Mouse (Mus musculus) neural tube, embryonic 12.5 days (tissue): ENCODE measurements around the gene Kcnq1. TPM values are rescaled to one million over a fixed set of nuclear protein-coding genes. Genes with fewer than 3 reads are reported as not detected.

Experiments
- ATAC-seq: fragments of 200-750 bp; cut with Nextera tagmentation; 2 replicates; pipeline ENCODE4 v1.8.0; 2017; ENCODE audit warnings: low read depth, mild to moderate bottlenecking, moderate TSS enrichment, moderate library complexity; ENCODE audit not compliant: low FRiP score
- H3K27ac ChIP-seq: fragments of 300-500 bp; sonication (generic); 2 replicates; pipeline ENCODE4 v1.5.1; 2016
- H3K27me3 ChIP-seq: fragments of 300-500 bp; sonication (generic); replicated peaks from 2 replicates; pipeline ENCODE4 v1.6.1; 2016; ENCODE audit warnings: mild to moderate bottlenecking
- H3K36me3 ChIP-seq: fragments of 300-500 bp; sonication (generic); 2 replicates; pipeline ENCODE4 v1.6.1; 2016; ENCODE audit warnings: mild to moderate bottlenecking
- H3K4me1 ChIP-seq: fragments of 300-500 bp; sonication (generic); 2 replicates; pipeline ENCODE4 v1.6.1; 2016
- H3K4me2 ChIP-seq: fragments of 300-500 bp; sonication (generic); replicated peaks from 2 replicates; pipeline ENCODE4 v1.6.1; 2016; ENCODE audit warnings: mild to moderate bottlenecking
- H3K4me3 ChIP-seq: fragments of 300-500 bp; sonication (generic); 2 replicates; pipeline ENCODE4 v1.5.1; 2016
- H3K9ac ChIP-seq: fragments of 300-500 bp; sonication (generic); 2 replicates; pipeline ENCODE4 v1.6.1; 2016; ENCODE audit warnings: mild to moderate bottlenecking
- H3K9me3 ChIP-seq: fragments of 300-500 bp; sonication (generic); 2 replicates; pipeline ENCODE4 v1.6.1; 2016; ENCODE audit warnings: mild to moderate bottlenecking
- WGBS: fragments of 180-500 bp; shearing (Covaris S2); methylation state at CpG from one replicate; pipeline ENCODE4 v1.1.7; 2016; 5-methylcytosine and 5-hydroxymethylcytosine counted together
- polyA plus RNA-seq: library from polyadenylated mRNA; unstranded; fragments of >200 nt; fragmentation: Nextera tagmentation; extraction: Ambion mirVana; gene quantifications from 2 replicates; pipeline ENCODE4 v1.2.1, GENCODE M21; 2016

The Kcnq1 gene
- polyA plus RNA-seq, 1 experiment from 2014 or later: 0.99 TPM

DNA sequence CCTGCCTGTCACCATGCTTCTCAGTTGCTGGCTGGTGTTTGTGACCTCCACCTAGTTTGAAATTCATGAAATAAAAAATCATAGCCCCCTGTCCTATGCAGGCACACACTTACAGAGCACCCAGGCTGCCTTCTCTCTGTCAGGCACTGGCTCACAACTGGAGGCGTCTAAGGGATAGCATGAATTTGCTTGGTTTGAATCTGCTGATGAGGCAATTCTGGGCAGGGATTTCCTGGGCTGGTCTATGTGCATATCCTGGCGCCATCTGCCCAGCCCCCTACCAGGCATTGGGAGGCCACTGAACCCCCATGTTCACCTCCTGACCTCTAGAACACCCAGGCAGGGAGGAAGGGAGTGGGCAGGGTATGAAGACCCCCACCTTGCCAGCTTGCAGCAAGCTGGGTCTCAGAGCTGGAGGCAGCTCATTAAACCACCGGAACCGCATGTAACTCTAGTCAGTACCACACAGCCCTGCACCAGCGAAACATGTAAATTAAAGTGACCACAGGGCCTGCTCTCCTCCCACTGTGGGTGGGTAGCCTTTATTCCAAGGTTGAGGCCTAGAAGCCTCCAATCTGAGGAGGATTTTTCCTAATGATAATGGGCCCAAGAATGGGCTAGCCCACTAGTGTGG is 66.9 kb downstream of the Kcnq1 start:
- no peak overlapping the region for H3K27ac ChIP-seq
- no peaks in the 10 kb centered on the region for H3K36me3 ChIP-seq
- 0 out of 2 replicates have a peak, but pooled peaks cover 2% of the 10 kb centered on the region for H3K27me3 ChIP-seq
- ATAC-seq: no peak
- no peak overlapping the region for H3K9ac ChIP-seq
- H3K4me1 ChIP-seq: peaks cover 6% of the 10 kb centered on the region
- 74% methylated on average over 5 of the region's 5 CpGs for WGBS
- no peaks in the 10 kb centered on the region for H3K9me3 ChIP-seq
- H3K4me3 ChIP-seq: no peak overlapping the region
- no peak overlapping the region for H3K4me2 ChIP-seq

DNA sequence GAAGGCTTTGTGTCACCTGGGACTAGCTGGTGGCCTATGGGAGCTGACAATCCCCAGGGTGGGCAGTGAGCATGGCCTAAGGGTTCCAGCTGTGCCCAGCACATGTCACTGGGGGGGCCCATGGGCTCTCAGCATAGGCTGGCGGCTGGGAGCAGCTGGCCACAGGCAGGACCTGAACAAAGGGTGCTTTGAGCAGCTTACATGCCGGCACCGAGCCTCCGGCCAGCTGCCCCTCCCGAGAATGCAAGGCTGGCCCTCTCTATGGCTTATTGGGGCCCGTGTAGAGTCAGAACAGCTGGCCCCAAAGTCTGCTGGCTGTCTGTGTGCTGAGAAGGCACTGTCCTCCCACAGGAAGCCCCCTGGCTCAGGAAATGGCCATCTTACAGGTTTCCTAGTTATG is 68.5 kb downstream of the Kcnq1 start:
- no peak overlapping the region for H3K4me2 ChIP-seq
- no peak overlapping the region for H3K9ac ChIP-seq
- H3K27me3 ChIP-seq: 0 out of 2 replicates have a peak, but pooled peaks cover 2% of the 10 kb centered on the region
- no peaks in the 10 kb centered on the region for H3K36me3 ChIP-seq
- no peaks in the 10 kb centered on the region for H3K9me3 ChIP-seq
- no peak overlapping the region for H3K27ac ChIP-seq
- WGBS: 40% methylated on average over 6 of the region's 6 CpGs
- ATAC-seq: peak; percentile 65
- H3K4me3 ChIP-seq: no peak overlapping the region
- peaks cover 15% of the 10 kb centered on the region for H3K4me1 ChIP-seq

DNA sequence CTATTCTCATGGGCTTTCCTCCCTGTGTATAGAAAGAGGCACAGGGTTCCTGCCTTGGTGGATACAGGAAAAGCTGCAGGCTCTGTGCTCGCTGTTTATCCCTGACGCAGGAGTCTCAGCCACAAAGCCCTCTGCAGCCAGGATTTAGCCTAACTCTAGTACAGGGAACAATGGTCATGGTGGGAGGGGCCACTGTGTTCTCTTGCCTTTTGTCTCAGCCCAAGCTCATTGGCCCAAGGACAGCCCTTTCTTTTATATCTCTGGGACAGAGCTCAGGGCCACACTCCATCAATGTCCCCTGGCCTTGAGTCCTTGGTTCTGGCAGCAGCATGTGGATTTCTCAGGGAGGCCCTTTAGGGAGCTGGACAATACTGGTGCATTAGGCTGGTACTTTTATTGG is 72.7 kb downstream of the Kcnq1 start:
- H3K4me2 ChIP-seq: no peak overlapping the region
- 39% methylated on average over 2 of the region's 2 CpGs for WGBS
- H3K4me1 ChIP-seq: peaks cover 15% of the 10 kb centered on the region
- ATAC-seq: no peak
- no peaks in the 10 kb centered on the region for H3K36me3 ChIP-seq
- no peak overlapping the region for H3K9ac ChIP-seq
- H3K27me3 ChIP-seq: 0 out of 2 replicates have a peak, but pooled peaks cover 2% of the 10 kb centered on the region
- H3K27ac ChIP-seq: no peak overlapping the region
- no peak overlapping the region for H3K4me3 ChIP-seq
- H3K9me3 ChIP-seq: no peaks in the 10 kb centered on the region

GRCm38 (mm10) chr7:143180761-143181160 is 74.6 kb downstream of the Kcnq1 start:
- peaks cover 9% of the 10 kb centered on the region; the same call in 1 of the 2 replicates for H3K4me1 ChIP-seq
- ATAC-seq: no peak
- no peak overlapping the region for H3K27ac ChIP-seq
- no peak overlapping the region for H3K9ac ChIP-seq
- H3K4me2 ChIP-seq: no peak overlapping the region
- H3K27me3 ChIP-seq: no peaks in the 10 kb centered on the region
- 51% methylated on average over 3 of the region's 3 CpGs for WGBS
- H3K9me3 ChIP-seq: no peaks in the 10 kb centered on the region
- H3K36me3 ChIP-seq: no peaks in the 10 kb centered on the region
- H3K4me3 ChIP-seq: no peak overlapping the region

DNA sequence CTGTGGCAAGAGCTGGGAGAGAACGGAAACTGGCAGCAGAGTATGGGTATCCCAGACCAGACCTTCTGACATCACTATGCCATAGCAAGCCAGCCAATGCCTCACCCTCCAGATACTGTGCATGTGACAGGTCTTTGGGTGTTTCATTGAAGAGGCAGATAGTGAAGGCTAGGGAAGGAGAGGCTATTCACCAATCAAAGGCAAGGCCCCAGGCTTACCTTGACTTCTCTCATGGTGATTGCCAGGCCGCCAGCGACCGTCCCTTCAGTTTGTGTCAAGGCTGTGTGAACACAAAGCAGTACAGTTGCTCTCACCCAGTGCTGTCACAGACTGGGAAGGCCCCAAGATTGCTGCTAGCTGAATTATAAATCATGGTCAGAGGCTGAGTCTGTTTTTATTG is 75.1 kb downstream of the Kcnq1 start:
- Histone ChIP-seq H3K27ac (no peak overlapping the region), H3K27me3 (no peaks in the 10 kb centered on the region), H3K9ac (no peak overlapping the region), H3K4me2 (no peak overlapping the region), H3K4me1 (peaks cover 9% of the 10 kb centered on the region; the same call in 1 of the 2 replicates), H3K9me3 (no peaks in the 10 kb centered on the region), H3K4me3 (no peak overlapping the region), H3K36me3 (no peaks in the 10 kb centered on the region)
- ATAC-seq: no peak
- WGBS: 87% methylated on average over 4 of the region's 4 CpGs

DNA sequence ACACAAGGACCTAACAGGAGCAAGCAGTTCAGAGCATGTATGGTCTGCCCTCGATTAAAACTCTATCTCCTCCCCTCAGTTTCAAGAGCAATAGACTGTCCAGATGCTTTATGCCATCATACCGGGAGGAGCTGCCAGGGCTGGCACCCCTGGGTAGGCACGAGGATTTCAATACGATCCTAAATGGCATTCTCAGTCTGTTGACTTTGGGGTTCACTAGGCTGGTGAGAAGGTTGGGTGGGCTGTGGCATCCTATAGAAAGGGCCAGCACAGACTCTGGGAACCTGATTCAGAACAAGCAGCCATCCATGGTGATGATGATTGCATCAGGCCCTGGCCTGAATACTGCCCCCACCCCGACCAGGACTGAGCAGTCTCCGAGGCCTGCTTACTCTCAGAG is 79.3 kb downstream of the Kcnq1 start:
- Histone ChIP-seq H3K9ac (no peak overlapping the region), H3K9me3 (no peaks in the 10 kb centered on the region), H3K27me3 (no peaks in the 10 kb centered on the region), H3K27ac (no peak overlapping the region), H3K4me2 (no peak overlapping the region), H3K4me1 (no peaks in the 10 kb centered on the region), H3K4me3 (no peak overlapping the region), H3K36me3 (no peaks in the 10 kb centered on the region)
- 86% methylated on average over 6 of the region's 6 CpGs for whole genome bisulfite sequencing
- ATAC-seq: no peak

- no peaks in the 10 kb centered on the region for H3K9me3 ChIP-seq
- H3K36me3 ChIP-seq: no peaks in the 10 kb centered on the region
- no peak for ATAC-seq
- no peaks in the 10 kb centered on the region for H3K27me3 ChIP-seq
- H3K4me2 ChIP-seq: no peak overlapping the region
- no peak overlapping the region for H3K4me3 ChIP-seq
- no peaks in the 10 kb centered on the region for H3K4me1 ChIP-seq
- WGBS: 81% methylated on average over 10 of the region's 10 CpGs
- no peak overlapping the region for H3K9ac ChIP-seq
- no peak overlapping the region for H3K27ac ChIP-seq
Measured at GRCm38 (mm10) chr7:143186378-143186777, 80.2 kb downstream of the Kcnq1 start.

- 85% methylated on average over 3 of the region's 3 CpGs for WGBS
- no peak for ATAC-seq
- Histone ChIP-seq H3K27me3 (no peaks in the 10 kb centered on the region), H3K9ac (no peak overlapping the region), H3K9me3 (no peaks in the 10 kb centered on the region), H3K4me3 (no peak overlapping the region), H3K4me2 (no peak overlapping the region), H3K27ac (no peak overlapping the region), H3K36me3 (no peaks in the 10 kb centered on the region), H3K4me1 (no peaks in the 10 kb centered on the region)
Measured at GRCm38 (mm10) chr7:143187181-143187580, 81.0 kb downstream of the Kcnq1 start.

GRCm38 (mm10) chr7:143188589-143188988 is 82.4 kb downstream of the Kcnq1 start:
- H3K4me3 ChIP-seq: no peak overlapping the region
- no peaks in the 10 kb centered on the region for H3K4me1 ChIP-seq
- H3K9me3 ChIP-seq: no peaks in the 10 kb centered on the region
- no peak overlapping the region for H3K9ac ChIP-seq
- H3K27me3 ChIP-seq: no peaks in the 10 kb centered on the region
- no peak for ATAC-seq
- no peak overlapping the region for H3K4me2 ChIP-seq
- WGBS: 84% methylated on average over 2 of the region's 2 CpGs
- no peaks in the 10 kb centered on the region for H3K36me3 ChIP-seq
- H3K27ac ChIP-seq: no peak overlapping the region

- no peak overlapping the region for H3K27ac ChIP-seq
- H3K36me3 ChIP-seq: no peaks in the 10 kb centered on the region
- no peaks in the 10 kb centered on the region for H3K27me3 ChIP-seq
- no peaks in the 10 kb centered on the region for H3K9me3 ChIP-seq
- no peak overlapping the region for H3K4me3 ChIP-seq
- H3K4me1 ChIP-seq: no peaks in the 10 kb centered on the region
- no peak for ATAC-seq
- H3K4me2 ChIP-seq: no peak overlapping the region
- no peak overlapping the region for H3K9ac ChIP-seq
- whole genome bisulfite sequencing: 87% methylated on average over 3 of the region's 3 CpGs
Measured at GRCm38 (mm10) chr7:143189965-143190722, 84.0 kb downstream of the Kcnq1 start.

DNA sequence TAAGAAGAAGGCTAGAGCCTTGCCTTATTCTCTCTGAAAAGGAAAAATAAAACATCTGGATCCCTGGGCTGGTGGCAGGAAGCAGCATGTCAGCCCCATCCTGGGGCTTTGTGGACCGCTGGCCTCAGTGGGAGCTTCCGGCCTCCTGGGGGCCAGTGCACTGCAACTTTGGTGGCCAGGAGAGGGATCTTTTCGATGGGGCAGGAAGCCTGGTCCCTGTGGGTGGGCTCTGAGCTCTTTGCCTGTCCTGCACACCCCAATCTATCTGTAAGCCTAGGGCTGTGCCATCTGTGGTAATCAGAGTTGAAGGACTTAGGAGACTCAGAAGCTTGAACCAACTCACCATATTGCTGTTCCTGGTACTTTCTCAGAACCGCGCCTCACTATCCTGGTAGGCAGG is 84.7 kb downstream of the Kcnq1 start:
- no peak for ATAC-seq
- H3K9ac ChIP-seq: no peak overlapping the region
- H3K36me3 ChIP-seq: no peaks in the 10 kb centered on the region
- H3K27ac ChIP-seq: no peak overlapping the region
- H3K4me1 ChIP-seq: no peaks in the 10 kb centered on the region
- H3K27me3 ChIP-seq: no peaks in the 10 kb centered on the region
- H3K4me3 ChIP-seq: no peak overlapping the region
- H3K9me3 ChIP-seq: no peaks in the 10 kb centered on the region
- 80% methylated on average over 5 of the region's 5 CpGs for WGBS
- H3K4me2 ChIP-seq: no peak overlapping the region

DNA sequence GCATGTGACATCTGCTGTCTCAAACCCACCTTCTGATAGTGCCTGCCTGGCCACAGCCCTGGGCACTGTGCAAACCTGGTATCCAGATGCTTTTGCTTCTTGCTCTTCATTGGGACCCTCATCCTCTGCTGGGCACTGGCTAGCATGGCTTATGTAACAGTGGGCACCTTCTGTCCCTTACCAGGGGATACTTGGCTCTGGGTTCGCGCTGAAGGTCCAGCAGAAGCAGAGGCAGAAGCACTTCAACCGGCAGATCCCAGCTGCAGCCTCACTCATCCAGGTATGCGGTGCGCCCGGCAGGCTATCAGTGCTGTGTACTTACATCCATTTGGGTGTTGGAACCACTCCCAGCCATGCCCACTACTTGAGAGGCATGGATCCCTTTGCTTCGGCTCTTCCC is 86.2 kb downstream of the Kcnq1 start:
- ATAC-seq: no peak
- 96% methylated on average over 7 of the region's 7 CpGs for WGBS
- H3K27ac ChIP-seq: no peak overlapping the region
- H3K4me3 ChIP-seq: no peak overlapping the region
- H3K9me3 ChIP-seq: no peaks in the 10 kb centered on the region
- no peaks in the 10 kb centered on the region for H3K36me3 ChIP-seq
- H3K4me1 ChIP-seq: peaks cover under 1% of the 10 kb centered on the region; the same call in 1 of the 2 replicates
- H3K4me2 ChIP-seq: no peak overlapping the region
- no peaks in the 10 kb centered on the region for H3K27me3 ChIP-seq
- no peak overlapping the region for H3K9ac ChIP-seq
